ENCODE assay signal across 14 mouse cellular contexts in the genomic region with DNA sequence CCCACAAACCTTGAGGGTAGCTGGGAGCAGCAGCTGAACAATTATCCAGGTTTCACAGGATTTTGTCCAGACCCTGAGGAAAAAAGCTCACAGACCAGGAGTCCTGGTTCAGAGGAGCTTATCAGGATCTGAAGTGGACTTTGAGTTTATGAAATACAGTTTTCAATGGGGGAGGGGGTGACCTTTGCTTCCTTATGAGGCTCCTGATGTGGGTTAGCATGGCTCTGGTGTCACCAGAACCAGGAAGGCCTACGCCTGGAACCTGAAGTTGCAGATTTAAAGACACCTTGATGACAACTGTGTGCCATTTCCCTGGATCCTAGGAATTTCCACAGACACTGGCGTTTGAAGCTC.
DNase-seq lines count a peak whose midpoint lies in the region; ATAC-seq and TF ChIP-seq lines count a peak whose summit lies in the region.
"Had no signal": no experiment of that assay in that cellular context is flagged by ENCODE, and none has a peak within 500 bp of the region (broad histone marks: within the 10 kb centered on the region; RNA-seq: fewer than 3 reads in every experiment).

No protein-coding gene starts in this region.

- no peak overlapping the region for H3K9ac ChIP-seq in neural tube, embryonic 11.5 days (ENCODE audit: low read length)
- H3K9ac ChIP-seq in hindbrain, postnatal 0 days (replicated peaks; ENCODE audit: low read length), result no peak overlapping the region
- no peak overlapping the region for H3K9ac ChIP-seq in midbrain, embryonic 14.5 days (replicated peaks; ENCODE audit: low read length)

- peak; percentile 13; the same call in 1 of the 2 replicates for ATAC-seq in neural tube, embryonic 11.5 days (ENCODE audit: insufficient read depth, low FRiP score, low TSS enrichment)
- ATAC-seq in hindbrain, postnatal 0 days, result 0 out of 2 replicates have a peak, but pooled peaks have one; percentile 35
- ATAC-seq in midbrain, embryonic 14.5 days (ENCODE audit: low FRiP score, low TSS enrichment), result peak; percentile 18

- DNase-seq in neural tube, embryonic 11.5 days (ENCODE audit: low spot score), result no peak
- no peak for DNase-seq in neural tube, embryonic 10.5 days (ENCODE audit: extremely low spot score, low spot score)
- no peak for DNase-seq in hindbrain, postnatal 0 days (ENCODE audit: low spot score)
- DNase-seq in midbrain, embryonic 14.5 days, result no peak
- DNase-seq in heart, adult 18-20 months, result no peak
- no peak for DNase-seq in c-Kit-positive CD71-positive TER-119-positive erythroid progenitor cells, embryonic 14.5 days (ENCODE audit: low spot score)
- DNase-seq in left cerebral cortex, adult 18-20 months (ENCODE audit: low spot score in 2 of 2), result no peak
- DNase-seq in cerebellum, adult 8-10 months, result no peak
- DNase-seq: adrenal gland, postnatal 14 days; cerebellum, postnatal 36 days; gastrocnemius, postnatal 36 days; kidney, postnatal 10 days; lung, postnatal 4 days; spleen, adult 18-20 months had no signal

- no peaks in the 10 kb centered on the region for H3K27me3 ChIP-seq in neural tube, embryonic 11.5 days (ENCODE audit: control insufficient read depth, insufficient read depth, low read length)
- H3K27me3 ChIP-seq in hindbrain, postnatal 0 days (ENCODE audit: insufficient read depth, low read length), result no peaks in the 10 kb centered on the region
- H3K27me3 ChIP-seq in midbrain, embryonic 14.5 days (ENCODE audit: control insufficient read depth, insufficient read depth, low read length), result no peaks in the 10 kb centered on the region

- no peak overlapping the region for H3K4me3 ChIP-seq in neural tube, embryonic 11.5 days (ENCODE audit: low read depth, low read length)
- no peak overlapping the region for H3K4me3 ChIP-seq in hindbrain, postnatal 0 days (ENCODE audit: low read length)
- no peak overlapping the region for H3K4me3 ChIP-seq in midbrain, embryonic 14.5 days (replicated peaks; ENCODE audit: low read depth, low read length)

- no peak overlapping the region for H3K4me2 ChIP-seq in neural tube, embryonic 11.5 days (ENCODE audit: low read depth)
- H3K4me2 ChIP-seq in hindbrain, postnatal 0 days (ENCODE audit: low read depth, low read length), result no peak overlapping the region
- H3K4me2 ChIP-seq in midbrain, embryonic 14.5 days (ENCODE audit: low read length), result 0 out of 2 replicates have a peak overlapping the region, but pooled peaks have one; percentile 7

- no peaks in the 10 kb centered on the region for H3K4me1 ChIP-seq in neural tube, embryonic 11.5 days (ENCODE audit: control insufficient read depth, insufficient read depth, low read length)
- H3K4me1 ChIP-seq in hindbrain, postnatal 0 days (ENCODE audit: insufficient read depth, low read length), result peaks cover 9% of the 10 kb centered on the region
- H3K4me1 ChIP-seq in midbrain, embryonic 14.5 days (ENCODE audit: control insufficient read depth, insufficient read depth, low read length), result peaks cover 10% of the 10 kb centered on the region

- TF ChIP-seq CTCF in hindbrain, postnatal 0 days (IDR thresholded peaks at IDR 0.05; ENCODE audit: low read depth), result no peak

- H3K36me3 ChIP-seq in neural tube, embryonic 11.5 days (ENCODE audit: control insufficient read depth, insufficient read depth, low read length), result no peaks in the 10 kb centered on the region
- H3K36me3 ChIP-seq in hindbrain, postnatal 0 days (ENCODE audit: insufficient read depth, low read length), result no peaks in the 10 kb centered on the region
- no peaks in the 10 kb centered on the region for H3K36me3 ChIP-seq in midbrain, embryonic 14.5 days (ENCODE audit: control insufficient read depth, insufficient read depth, low read length)

- H3K27ac ChIP-seq in neural tube, embryonic 11.5 days (ENCODE audit: low read depth, low read length), result 0 out of 2 replicates have a peak overlapping the region, but pooled peaks have one; percentile 35
- peak overlapping the region; percentile 32; the same call in 1 of the 2 replicates for H3K27ac ChIP-seq in hindbrain, postnatal 0 days
- peak overlapping the region; percentile 52 for H3K27ac ChIP-seq in midbrain, embryonic 14.5 days (replicated peaks; ENCODE audit: low read depth, low read length)

- whole genome bisulfite sequencing in neural tube, embryonic 11.5 days, result 81% methylated on average over 2 of the region's 2 CpGs
- WGBS in hindbrain, postnatal 0 days, result 70% methylated on average over 2 of the region's 2 CpGs
- WGBS in midbrain, embryonic 14.5 days, result 59% methylated on average over 2 of the region's 2 CpGs

- H3K9me3 ChIP-seq in neural tube, embryonic 11.5 days (ENCODE audit: control insufficient read depth, low read length), result no peaks in the 10 kb centered on the region
- H3K9me3 ChIP-seq in hindbrain, postnatal 0 days (ENCODE audit: low read length), result no peaks in the 10 kb centered on the region
- no peaks in the 10 kb centered on the region for H3K9me3 ChIP-seq in midbrain, embryonic 14.5 days (ENCODE audit: control insufficient read depth, low read length)
